Mouse (Mus musculus) kidney, adult 2 months (tissue): Measurements from ENCODE around the gene Serpine2.

ENCODE experiments used
- CTCF ChIP-seq: fragments of 200-500 bp; conservative IDR thresholded peaks from 2 replicates; pipeline ENCODE4 v1.5.1; 2011; ENCODE audit warnings: low read depth, mild to moderate bottlenecking, control low read depth, low read length, moderate library complexity, mixed read lengths; ENCODE audit not compliant: insufficient read depth, insufficient read length
- POLR2A ChIP-seq: fragments of 200-500 bp; IDR thresholded peaks from one replicate; pipeline ENCODE4 v1.6.1; 2011; ENCODE audit warnings: low read depth, low read length, control low read depth

GRCm38 (mm10) chr1:79819296-79819879 is 41.6 kb downstream of the Serpine2 start:
- TF ChIP-seq POLR2A (no peak), CTCF (no peak)
